In the genomic region with DNA sequence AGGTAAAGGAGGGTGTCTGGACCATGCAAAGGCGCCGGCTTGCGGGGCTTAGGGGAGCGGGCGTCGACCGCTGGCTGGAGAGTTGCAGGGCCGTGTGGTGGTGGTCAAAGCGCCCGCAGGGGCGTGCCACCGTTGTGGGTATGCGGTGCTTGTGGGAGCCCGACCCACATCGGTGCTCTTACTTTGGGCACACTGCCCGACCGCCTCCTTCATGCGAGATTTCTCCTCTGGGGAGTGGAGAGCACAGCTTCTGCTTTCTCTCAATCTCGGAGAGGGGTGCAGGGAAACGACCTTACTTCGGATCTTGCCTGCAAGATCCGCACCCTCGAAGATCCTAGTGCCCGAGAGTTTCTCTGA, we compare ENCODE assay signal across 8 mouse cellular contexts. TPM values are rescaled to one million over a fixed set of nuclear protein-coding genes. Genes with fewer than 3 reads are reported as not detected.
DNase-seq lines count a peak whose midpoint lies in the region; ATAC-seq and TF ChIP-seq lines count a peak whose summit lies in the region.

No protein-coding gene starts in this region.

- peak overlapping the region; percentile 42 for H3K27ac ChIP-seq in kidney, postnatal 0 days
- peak overlapping the region; percentile 48 for H3K27ac ChIP-seq in cortical plate, adult 2 months (ENCODE audit: insufficient read depth, low read length)
- peak overlapping the region; percentile 80 for H3K27ac ChIP-seq in hindbrain, embryonic 16.5 days (ENCODE audit: low read depth, low read length)

- 1% methylated on average over 24 of the region's 24 CpGs for WGBS in kidney, postnatal 0 days
- under 1% methylated on average over 22 of the region's 24 CpGs for WGBS in hindbrain, embryonic 16.5 days

- no peak for DNase-seq in kidney, postnatal 0 days (ENCODE audit: low spot score)
- no peak for DNase-seq in kidney, postnatal 25 days
- DNase-seq in embryo, embryonic 10 days (ENCODE audit: low spot score), result no peak
- no peak for DNase-seq in urinary bladder, postnatal 14 days (ENCODE audit: low spot score)
- DNase-seq in ovary, postnatal 10 days (ENCODE audit: low spot score), result no peak

- TF ChIP-seq POLR2A in cortical plate, adult 2 months (IDR thresholded peaks at IDR 0.05; ENCODE audit: extremely low read depth, insufficient read depth, low read length), result no peak

- peak overlapping the region; percentile 58 for H3K9ac ChIP-seq in kidney, postnatal 0 days (ENCODE audit: low read depth, low read length)
- peak overlapping the region; percentile 78 for H3K9ac ChIP-seq in hindbrain, embryonic 16.5 days (ENCODE audit: low read depth, low read length)

- H3K4me3 ChIP-seq in kidney, postnatal 0 days (replicated peaks; ENCODE audit: low read depth, low read length), result peak overlapping the region; percentile 43
- peak overlapping the region; percentile 50 for H3K4me3 ChIP-seq in cortical plate, adult 2 months (ENCODE audit: insufficient read depth, low read length)
- peak overlapping the region; percentile 72 for H3K4me3 ChIP-seq in hindbrain, embryonic 16.5 days (ENCODE audit: low read length)

- no peak for ATAC-seq in kidney, postnatal 0 days (replicated peaks; ENCODE audit: low FRiP score, low read depth)
- ATAC-seq in hindbrain, embryonic 16.5 days, result no peak
- ATAC-seq in monocyte, adult 5-6 weeks (replicated peaks; ENCODE audit: insufficient number of reproducible peaks, low FRiP score, low TSS enrichment, poor library complexity, severe bottlenecking), result peak; percentile 18; the same call in 1 of the 2 replicates

- peaks cover 8% of the 10 kb centered on the region; the same call in 1 of the 2 replicates for H3K4me1 ChIP-seq in kidney, postnatal 0 days (replicated peaks; ENCODE audit: insufficient read depth, low read length)
- H3K4me1 ChIP-seq in cortical plate, adult 2 months (ENCODE audit: control insufficient read depth, insufficient read depth, low read length), result peaks cover 8% of the 10 kb centered on the region
- peaks cover 3% of the 10 kb centered on the region; the same call in 1 of the 2 replicates for H3K4me1 ChIP-seq in hindbrain, embryonic 16.5 days (ENCODE audit: control insufficient read depth, insufficient read depth, low read depth, low read length)

- peak; percentile 15; the same call in 1 of the 2 replicates for TF ChIP-seq CTCF in kidney, postnatal 0 days (IDR thresholded peaks at IDR 0.05; ENCODE audit: low read depth)
- TF ChIP-seq CTCF in cortical plate, adult 2 months (IDR thresholded peaks at IDR 0.05; ENCODE audit: extremely low read depth, insufficient read depth, low read length), result no peak

- peak overlapping the region; percentile 78 for H3K4me2 ChIP-seq in kidney, postnatal 0 days (ENCODE audit: low read length)
- peak overlapping the region; percentile 97 for H3K4me2 ChIP-seq in hindbrain, embryonic 16.5 days (ENCODE audit: low read length)

- H3K27me3 ChIP-seq in kidney, postnatal 0 days (ENCODE audit: insufficient read depth, low read length), result no peaks in the 10 kb centered on the region
- no peaks in the 10 kb centered on the region for H3K27me3 ChIP-seq in hindbrain, embryonic 16.5 days (replicated peaks; ENCODE audit: control insufficient read depth, insufficient read depth, low read length)

- H3K9me3 ChIP-seq in kidney, postnatal 0 days (replicated peaks; ENCODE audit: low read length), result no peaks in the 10 kb centered on the region
- H3K9me3 ChIP-seq in hindbrain, embryonic 16.5 days (ENCODE audit: control insufficient read depth, low read length), result no peaks in the 10 kb centered on the region

- no peaks in the 10 kb centered on the region for H3K36me3 ChIP-seq in kidney, postnatal 0 days (ENCODE audit: insufficient read depth, low read length)
- H3K36me3 ChIP-seq in hindbrain, embryonic 16.5 days (ENCODE audit: control insufficient read depth, insufficient read depth, low read length), result no peaks in the 10 kb centered on the region

RNA-seq across cellular contexts. Expression of gene Arl4d, which starts 0.3 kb away (rescaled TPM):
- polyA plus RNA-seq in kidney, postnatal 0 days (2015; fragmentation: Nextera tagmentation; extraction: Ambion mirVana), result 7.0 and 7.9 TPM in 2 replicates
- 28.9 and 41.9 TPM in 2 replicates for polyA plus RNA-seq in cortical plate, adult 2 months (2012; rRNA removed)
- 7.6 and 7.7 TPM in 2 replicates for polyA plus RNA-seq in hindbrain, embryonic 16.5 days (2015; fragmentation: Nextera tagmentation; extraction: Ambion mirVana)
- total RNA-seq in monocyte, adult 5-6 weeks (2017), result 19.6 to 120 TPM (median 27.2 TPM) in 3 replicates

RNA-seq across cellular contexts. Expression of gene Rdm1, which starts 38.6 kb away (rescaled TPM):
- polyA plus RNA-seq in kidney, postnatal 0 days (2015; fragmentation: Nextera tagmentation; extraction: Ambion mirVana), result 30.9 and 37.6 TPM in 2 replicates
- 13.0 and 14.2 TPM in 2 replicates for polyA plus RNA-seq in cortical plate, adult 2 months (2012; rRNA removed)
- 17.2 and 21.7 TPM in 2 replicates for polyA plus RNA-seq in hindbrain, embryonic 16.5 days (2015; fragmentation: Nextera tagmentation; extraction: Ambion mirVana)
- total RNA-seq in monocyte, adult 5-6 weeks (2017), result 9.4 to 22.4 TPM (median 18.2 TPM) in 3 replicates
